ENCODE assay signal across 16 mouse cellular contexts in genomic region chr6:117375989-117376388, GRCm38 (mm10).
DNase-seq lines count a peak whose midpoint lies in the region; ATAC-seq and TF ChIP-seq lines count a peak whose summit lies in the region.
"Had no signal": no experiment of that assay in that cellular context is flagged by ENCODE, and none has a peak within 500 bp of the region (broad histone marks: within the 10 kb centered on the region; RNA-seq: fewer than 3 reads in every experiment).

No protein-coding gene starts in this region.

- no peak overlapping the region for H3K9ac ChIP-seq in intestine, postnatal 0 days (ENCODE audit: low read depth, low read length)
- no peak overlapping the region for H3K9ac ChIP-seq in intestine, embryonic 16.5 days (ENCODE audit: low read depth, low read length)
- H3K9ac ChIP-seq in midbrain, postnatal 0 days (replicated peaks; ENCODE audit: low read length, poor library complexity, severe bottlenecking): no peak overlapping the region
- no peak overlapping the region for H3K9ac ChIP-seq in midbrain, embryonic 13.5 days (replicated peaks)
- H3K9ac ChIP-seq: heart, embryonic 15.5 days; limb, embryonic 12.5 days had no signal

- ATAC-seq in intestine, postnatal 0 days: no peak
- no peak for ATAC-seq in intestine, embryonic 16.5 days
- no peak for ATAC-seq in midbrain, postnatal 0 days (ENCODE audit: low FRiP score)
- ATAC-seq in midbrain, embryonic 13.5 days: no peak
- no peak for ATAC-seq in Patski
- ATAC-seq: CD4-positive, CD25-positive, alpha-beta regulatory T cell, adult 4 months; forebrain, embryonic 14.5 days; hindbrain, embryonic 16.5 days had no signal

- no peak overlapping the region for H3K4me3 ChIP-seq in intestine, postnatal 0 days (ENCODE audit: low read depth, low read length)
- H3K4me3 ChIP-seq in intestine, embryonic 16.5 days (ENCODE audit: low read length): no peak overlapping the region
- H3K4me3 ChIP-seq in midbrain, postnatal 0 days (ENCODE audit: low read depth, low read length): no peak overlapping the region
- H3K4me3 ChIP-seq in midbrain, embryonic 13.5 days (replicated peaks): no peak overlapping the region
- no peak overlapping the region for H3K4me3 ChIP-seq in small intestine, adult 2 months (ENCODE audit: low read depth, low read length)
- H3K4me3 ChIP-seq: heart, embryonic 15.5 days; limb, embryonic 12.5 days had no signal

- no peaks in the 10 kb centered on the region for H3K9me3 ChIP-seq in intestine, postnatal 0 days (ENCODE audit: control insufficient read depth)
- peaks cover 4% of the 10 kb centered on the region; the same call in 1 of the 2 replicates for H3K9me3 ChIP-seq in intestine, embryonic 16.5 days (ENCODE audit: control insufficient read depth, low read length)
- no peaks in the 10 kb centered on the region for H3K9me3 ChIP-seq in midbrain, postnatal 0 days (ENCODE audit: low read length)
- no peaks in the 10 kb centered on the region for H3K9me3 ChIP-seq in midbrain, embryonic 13.5 days
- H3K9me3 ChIP-seq: heart, embryonic 15.5 days had no signal

- no peak overlapping the region for H3K27ac ChIP-seq in intestine, postnatal 0 days (ENCODE audit: low read depth, low read length)
- H3K27ac ChIP-seq in intestine, embryonic 16.5 days (ENCODE audit: low read length): no peak overlapping the region
- no peak overlapping the region for H3K27ac ChIP-seq in midbrain, postnatal 0 days (ENCODE audit: low read depth, low read length)
- H3K27ac ChIP-seq in midbrain, embryonic 13.5 days: no peak overlapping the region
- no peak overlapping the region for H3K27ac ChIP-seq in small intestine, adult 2 months (ENCODE audit: insufficient read depth, low read depth, low read length)
- H3K27ac ChIP-seq: heart, embryonic 15.5 days; limb, embryonic 12.5 days had no signal

- CTCF ChIA-PET in Patski (lab: Charles Lee): interaction anchor here (1.0 to 1.4 kb wide), 4 partner anchors 9 to 61 kb away, joined by 3 to 5 read pairs (median 3); no protein-coding TSS in a partner anchor

- DNase-seq in midbrain, postnatal 0 days (ENCODE audit: low spot score): no peak
- no peak for DNase-seq in Patski (ENCODE audit: low read depth, low spot score)
- no peak for DNase-seq in adrenal gland, postnatal 25 days
- DNase-seq in layer of hippocampus, adult 11-12 months (ENCODE audit: low spot score): no peak
- DNase-seq: cerebellum, adult 11-12 months; gastrocnemius, postnatal 36 days; lung, postnatal 10 days had no signal

- H3K27me3 ChIP-seq in intestine, postnatal 0 days (replicated peaks; ENCODE audit: control insufficient read depth, insufficient read depth, low read length): no peaks in the 10 kb centered on the region
- H3K27me3 ChIP-seq in intestine, embryonic 16.5 days (replicated peaks; ENCODE audit: control insufficient read depth, insufficient read depth, low read length): no peaks in the 10 kb centered on the region
- H3K27me3 ChIP-seq in midbrain, postnatal 0 days (ENCODE audit: insufficient read depth, low read length): no peaks in the 10 kb centered on the region
- H3K27me3 ChIP-seq in midbrain, embryonic 13.5 days: no peaks in the 10 kb centered on the region
- H3K27me3 ChIP-seq in Patski: no peaks in the 10 kb centered on the region
- H3K27me3 ChIP-seq in small intestine, adult 2 months (ENCODE audit: control insufficient read depth, insufficient read depth, low read length): no peaks in the 10 kb centered on the region
- H3K27me3 ChIP-seq: heart, embryonic 15.5 days; limb, embryonic 12.5 days had no signal

- H3K36me3 ChIP-seq in intestine, postnatal 0 days (ENCODE audit: control insufficient read depth, insufficient read depth): no peaks in the 10 kb centered on the region
- no peaks in the 10 kb centered on the region for H3K36me3 ChIP-seq in intestine, embryonic 16.5 days (ENCODE audit: control insufficient read depth, insufficient read depth, low read length)
- H3K36me3 ChIP-seq in midbrain, postnatal 0 days (ENCODE audit: insufficient read depth, low read length): no peaks in the 10 kb centered on the region
- H3K36me3 ChIP-seq in midbrain, embryonic 13.5 days: no peaks in the 10 kb centered on the region
- H3K36me3 ChIP-seq in small intestine, adult 2 months (ENCODE audit: control insufficient read depth, insufficient read depth, low read length): no peaks in the 10 kb centered on the region
- H3K36me3 ChIP-seq: heart, embryonic 15.5 days; limb, embryonic 12.5 days had no signal

- 91% methylated on average over 5 of the region's 5 CpGs for WGBS in intestine, postnatal 0 days
- WGBS in intestine, embryonic 16.5 days: 96% methylated on average over 5 of the region's 5 CpGs
- 95% methylated on average over 5 of the region's 5 CpGs for WGBS in midbrain, postnatal 0 days
- 94% methylated on average over 5 of the region's 5 CpGs for WGBS in midbrain, embryonic 13.5 days
- 93% methylated on average over 5 of the region's 5 CpGs for WGBS in small intestine, adult 2 months

- POLR2A ChIA-PET in Patski (lab: Charles Lee): interaction anchor here (0.6 kb wide), 1 partner anchor 469 kb away, joined by 3 read pairs; no protein-coding TSS in a partner anchor

- in situ Hi-C loops in Patski (cut with MboI; ENCODE audit: low pct_unique_long_range_greater_than_20kb): no loop called here

- no peak overlapping the region for H3K4me2 ChIP-seq in intestine, postnatal 0 days (replicated peaks; ENCODE audit: low read depth)
- no peak overlapping the region for H3K4me2 ChIP-seq in intestine, embryonic 16.5 days (ENCODE audit: low read depth, low read length)
- H3K4me2 ChIP-seq in midbrain, postnatal 0 days (ENCODE audit: low read depth, low read length, poor library complexity, severe bottlenecking): no peak overlapping the region
- no peak overlapping the region for H3K4me2 ChIP-seq in midbrain, embryonic 13.5 days (replicated peaks)
- H3K4me2 ChIP-seq: heart, embryonic 15.5 days; limb, embryonic 12.5 days had no signal

- peak; percentile 39 for TF ChIP-seq CTCF in intestine, postnatal 0 days (IDR thresholded peaks at IDR 0.05; ENCODE audit: low read depth)
- peak; percentile 35; the same call in 1 of the 2 replicates for TF ChIP-seq CTCF in midbrain, postnatal 0 days (IDR thresholded peaks at IDR 0.05)
- TF ChIP-seq CTCF in Patski (IDR thresholded peaks at IDR 0.05): peak; percentile 61
- peak; percentile 15; the same call in 1 of the 2 replicates for TF ChIP-seq CTCF in small intestine, adult 2 months (IDR thresholded peaks at IDR 0.05; ENCODE audit: extremely low read depth, insufficient read length, insufficient replicate concordance, low read depth, low read length)

- no peaks in the 10 kb centered on the region for H3K4me1 ChIP-seq in intestine, postnatal 0 days (replicated peaks; ENCODE audit: control insufficient read depth, insufficient read depth, low read length)
- H3K4me1 ChIP-seq in intestine, embryonic 16.5 days (ENCODE audit: control insufficient read depth, insufficient read depth, low read length): no peaks in the 10 kb centered on the region
- H3K4me1 ChIP-seq in midbrain, postnatal 0 days (ENCODE audit: insufficient read depth, low read length): no peaks in the 10 kb centered on the region
- no peaks in the 10 kb centered on the region for H3K4me1 ChIP-seq in midbrain, embryonic 13.5 days (replicated peaks)
- H3K4me1 ChIP-seq in small intestine, adult 2 months (ENCODE audit: control insufficient read depth, insufficient read depth, insufficient read length, low read length): no peaks in the 10 kb centered on the region
- H3K4me1 ChIP-seq: limb, embryonic 12.5 days had no signal

- TF ChIP-seq POLR2A in small intestine, adult 2 months (IDR thresholded peaks at IDR 0.05; ENCODE audit: low read depth, low read length): no peak
